ENCODE assay signal across 7 mouse cellular contexts in genomic region chr4:53441683-53442082, GRCm38 (mm10). TPM values are rescaled to one million over a fixed set of nuclear protein-coding genes. Genes with fewer than 3 reads are reported as not detected.
DNase-seq lines count a peak whose midpoint lies in the region; ATAC-seq and TF ChIP-seq lines count a peak whose summit lies in the region.

No protein-coding gene starts in this region.

- TF ChIP-seq CTCF in lung, embryonic 14.5 days (IDR thresholded peaks at IDR 0.05; ENCODE audit: low read depth), result no peak
- no peak for TF ChIP-seq CTCF in lung, adult 2 months (IDR thresholded peaks at IDR 0.05; ENCODE audit: insufficient read depth, low read length)

- no peaks in the 10 kb centered on the region for H3K9me3 ChIP-seq in lung, embryonic 14.5 days (ENCODE audit: low read depth, low read length)
- no peaks in the 10 kb centered on the region for H3K9me3 ChIP-seq in forebrain, embryonic 14.5 days (replicated peaks; ENCODE audit: control insufficient read depth, low read length)
- no peaks in the 10 kb centered on the region for H3K9me3 ChIP-seq in limb, embryonic 14.5 days (ENCODE audit: control insufficient read depth, low read length)
- H3K9me3 ChIP-seq in stomach, embryonic 15.5 days, result no peaks in the 10 kb centered on the region

- H3K36me3 ChIP-seq in lung, embryonic 14.5 days (ENCODE audit: insufficient read depth), result no peaks in the 10 kb centered on the region
- no peaks in the 10 kb centered on the region for H3K36me3 ChIP-seq in forebrain, embryonic 14.5 days (ENCODE audit: control insufficient read depth, insufficient read depth, low read length)
- no peaks in the 10 kb centered on the region for H3K36me3 ChIP-seq in limb, embryonic 14.5 days (ENCODE audit: control insufficient read depth, insufficient read depth, low read length)
- no peaks in the 10 kb centered on the region for H3K36me3 ChIP-seq in stomach, embryonic 15.5 days

- peak overlapping the region; percentile 82 for H3K4me3 ChIP-seq in lung, embryonic 14.5 days (ENCODE audit: low read depth, low read length)
- H3K4me3 ChIP-seq in lung, adult 2 months (replicated peaks; ENCODE audit: extremely low read depth, low read depth, low read length), result no peak overlapping the region
- H3K4me3 ChIP-seq in forebrain, embryonic 14.5 days (ENCODE audit: low read depth, low read length), result peak overlapping the region; percentile 91
- peak overlapping the region; percentile 89 for H3K4me3 ChIP-seq in limb, embryonic 14.5 days (replicated peaks; ENCODE audit: low read length)
- H3K4me3 ChIP-seq in stomach, embryonic 15.5 days (replicated peaks), result peak overlapping the region; percentile 89

- peaks cover 13% of the 10 kb centered on the region for H3K4me1 ChIP-seq in lung, embryonic 14.5 days (ENCODE audit: insufficient read depth)
- peaks cover 6% of the 10 kb centered on the region for H3K4me1 ChIP-seq in lung, adult 2 months (ENCODE audit: control insufficient read depth, insufficient read depth, low read length)
- no peaks in the 10 kb centered on the region; the same call in none of the 2 replicates for H3K4me1 ChIP-seq in forebrain, embryonic 14.5 days (ENCODE audit: control insufficient read depth, insufficient read depth, low read length)
- H3K4me1 ChIP-seq in limb, embryonic 14.5 days (ENCODE audit: control insufficient read depth, insufficient read depth, low read length), result peaks cover 20% of the 10 kb centered on the region
- H3K4me1 ChIP-seq in stomach, embryonic 15.5 days, result peaks cover 8% of the 10 kb centered on the region; the same call in 1 of the 2 replicates

- H3K9ac ChIP-seq in lung, embryonic 14.5 days, result no peak overlapping the region
- H3K9ac ChIP-seq in forebrain, embryonic 14.5 days (ENCODE audit: low read length), result peak overlapping the region; percentile 91
- H3K9ac ChIP-seq in limb, embryonic 14.5 days (ENCODE audit: low read depth, low read length, severe bottlenecking), result no peak overlapping the region
- H3K9ac ChIP-seq in stomach, embryonic 15.5 days, result no peak overlapping the region

- ATAC-seq in lung, embryonic 14.5 days (ENCODE audit: insufficient read depth), result no peak
- ATAC-seq in forebrain, embryonic 14.5 days, result no peak
- no peak for ATAC-seq in limb, embryonic 14.5 days (ENCODE audit: low FRiP score, low read depth)
- no peak for ATAC-seq in stomach, embryonic 15.5 days (ENCODE audit: insufficient read depth, low FRiP score, low read depth)

- peak overlapping the region; percentile 78 for H3K4me2 ChIP-seq in lung, embryonic 14.5 days
- H3K4me2 ChIP-seq in forebrain, embryonic 14.5 days (ENCODE audit: low read length), result peak overlapping the region; percentile 95
- peak overlapping the region; percentile 98 for H3K4me2 ChIP-seq in limb, embryonic 14.5 days (replicated peaks; ENCODE audit: low read depth, low read length, severe bottlenecking)
- H3K4me2 ChIP-seq in stomach, embryonic 15.5 days, result peak overlapping the region; percentile 94

- no peaks in the 10 kb centered on the region for H3K27me3 ChIP-seq in lung, embryonic 14.5 days (ENCODE audit: insufficient read depth, low read length)
- no peaks in the 10 kb centered on the region for H3K27me3 ChIP-seq in forebrain, embryonic 14.5 days (replicated peaks; ENCODE audit: control insufficient read depth, insufficient read depth, low read length)
- H3K27me3 ChIP-seq in limb, embryonic 14.5 days (ENCODE audit: control insufficient read depth, insufficient read depth, low read length), result no peaks in the 10 kb centered on the region
- no peaks in the 10 kb centered on the region for H3K27me3 ChIP-seq in stomach, embryonic 15.5 days (replicated peaks)

- no peak overlapping the region for H3K27ac ChIP-seq in lung, embryonic 14.5 days (ENCODE audit: low read depth)
- H3K27ac ChIP-seq in forebrain, embryonic 14.5 days (ENCODE audit: low read depth, low read length), result no peak overlapping the region
- no peak overlapping the region for H3K27ac ChIP-seq in limb, embryonic 14.5 days (replicated peaks; ENCODE audit: low read depth, low read length)
- no peak overlapping the region for H3K27ac ChIP-seq in stomach, embryonic 15.5 days

- no peak for DNase-seq in lung, embryonic 14.5 days
- no peak for DNase-seq in lung, adult 2 months
- DNase-seq in forebrain, embryonic 14.5 days (ENCODE audit: low spot score), result no peak
- DNase-seq in limb, embryonic 14.5 days (ENCODE audit: low spot score), result no peak
- DNase-seq in adrenal gland, postnatal 25 days, result no peak
- no peak for DNase-seq in spleen, adult 18-20 months

- TF ChIP-seq POLR2A in lung, adult 2 months (IDR thresholded peaks at IDR 0.05; ENCODE audit: borderline replicate concordance, extremely low read depth, low read depth, low read length), result no peak
- no peak for TF ChIP-seq POLR2A in limb, embryonic 14.5 days (IDR thresholded peaks at IDR 0.05; ENCODE audit: borderline replicate concordance, extremely low read depth, insufficient read depth, insufficient read length)

- WGBS in lung, embryonic 14.5 days, result 30% methylated on average over 4 of the region's 4 CpGs
- 45% methylated on average over 4 of the region's 4 CpGs for WGBS in lung, adult 2 months
- WGBS in forebrain, embryonic 14.5 days, result 31% methylated on average over 4 of the region's 4 CpGs
- 32% methylated on average over 4 of the region's 4 CpGs for WGBS in limb, embryonic 14.5 days
- 30% methylated on average over 4 of the region's 4 CpGs for WGBS in stomach, embryonic 15.5 days

RNA-seq across cellular contexts. Expression of gene Slc44a1, which starts 1.5 kb away (rescaled TPM):
- 51.5 and 51.9 TPM in 2 replicates for polyA plus RNA-seq in lung, embryonic 14.5 days (2014; fragmentation: Nextera tagmentation; extraction: Ambion mirVana)
- polyA plus RNA-seq in lung, adult 2 months (2012; rRNA removed), result 29.0 and 45.2 TPM in 2 replicates
- polyA plus RNA-seq in forebrain, embryonic 14.5 days (2014; fragmentation: Nextera tagmentation; extraction: Ambion mirVana), result 12.1 and 13.0 TPM in 2 replicates
- polyA plus RNA-seq in limb, embryonic 14.5 days (2012; rRNA removed), result 26.6 and 29.7 TPM in 2 replicates
- polyA plus RNA-seq in limb, embryonic 14.5 days (2014; fragmentation: Nextera tagmentation; extraction: Ambion mirVana), result 56.4 and 58.2 TPM in 2 replicates
- polyA plus RNA-seq in stomach, embryonic 15.5 days (2015; fragmentation: Nextera tagmentation; extraction: Ambion mirVana), result 48.1 and 49.6 TPM in 2 replicates
- total RNA-seq in adrenal gland, postnatal 25 days (2021), result 94.9 and 113 TPM in 2 replicates
